Mouse (Mus musculus) left cerebral cortex, adult 8-10 months (tissue): Measurements from ENCODE around the gene Hnf4a. TPM values are rescaled to one million over a fixed set of nuclear protein-coding genes. Genes with fewer than 3 reads are reported as not detected.
A peak's percentile ranks its signal among the peaks of the same experiment; 100 is the strongest.
"Not testable (repeated sequence)": the region's sequence is repeated elsewhere in the genome, so short reads cannot be mapped to it uniquely, and the experiment has no call there.

Source experiments
- DNase-seq, 2 experiments: peaks; one replicate each; pipeline ENCODE4 v3.0.0; 2022; ENCODE audit warnings: low spot score in 2 of 2
- total RNA-seq, 4 experiments: library from RNA; stranded (reverse); gene quantifications; 2 replicates each; pipeline ENCODE4 v1.2.4; 2022

Hnf4a gene
- not detected for total RNA-seq

DNA sequence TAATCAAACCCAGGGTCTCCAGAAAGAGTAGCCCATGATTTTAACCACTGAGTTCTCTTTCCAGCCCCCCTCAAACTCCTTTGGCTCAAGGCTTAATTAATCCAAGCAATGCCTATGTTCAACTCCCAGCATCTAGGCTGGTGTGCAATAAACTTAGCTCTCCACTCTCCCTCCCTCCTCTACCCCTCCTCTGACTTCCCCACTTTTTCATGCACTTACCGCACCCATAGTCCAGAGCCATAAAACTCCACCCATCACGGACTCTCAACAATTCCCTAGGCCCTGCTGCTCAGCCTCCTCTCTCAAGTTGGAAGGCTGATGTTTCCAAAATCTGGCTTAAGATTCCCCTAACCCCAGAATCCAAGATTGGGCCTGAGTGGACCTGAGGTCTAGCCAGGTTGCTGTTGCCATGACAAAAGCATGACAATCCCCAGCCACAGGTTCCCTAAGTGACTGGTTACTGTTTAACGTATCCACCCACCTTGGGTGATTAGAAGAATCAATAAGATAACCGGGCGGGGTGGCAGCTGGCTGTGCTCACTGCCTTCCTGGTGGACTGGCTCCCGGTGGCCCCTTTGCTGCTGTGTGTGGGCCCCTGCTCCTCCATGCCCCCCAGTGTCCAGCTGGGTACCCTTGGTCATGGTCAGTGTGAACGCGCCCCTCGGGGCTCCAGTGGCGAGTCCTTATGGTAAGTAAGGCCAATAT is at the start of gene Hnf4a:
Gene Hnf4a (plus strand): TSS at position 509 of the 705 bp plus-strand sequence.
- DNase-seq: no peak

DNA sequence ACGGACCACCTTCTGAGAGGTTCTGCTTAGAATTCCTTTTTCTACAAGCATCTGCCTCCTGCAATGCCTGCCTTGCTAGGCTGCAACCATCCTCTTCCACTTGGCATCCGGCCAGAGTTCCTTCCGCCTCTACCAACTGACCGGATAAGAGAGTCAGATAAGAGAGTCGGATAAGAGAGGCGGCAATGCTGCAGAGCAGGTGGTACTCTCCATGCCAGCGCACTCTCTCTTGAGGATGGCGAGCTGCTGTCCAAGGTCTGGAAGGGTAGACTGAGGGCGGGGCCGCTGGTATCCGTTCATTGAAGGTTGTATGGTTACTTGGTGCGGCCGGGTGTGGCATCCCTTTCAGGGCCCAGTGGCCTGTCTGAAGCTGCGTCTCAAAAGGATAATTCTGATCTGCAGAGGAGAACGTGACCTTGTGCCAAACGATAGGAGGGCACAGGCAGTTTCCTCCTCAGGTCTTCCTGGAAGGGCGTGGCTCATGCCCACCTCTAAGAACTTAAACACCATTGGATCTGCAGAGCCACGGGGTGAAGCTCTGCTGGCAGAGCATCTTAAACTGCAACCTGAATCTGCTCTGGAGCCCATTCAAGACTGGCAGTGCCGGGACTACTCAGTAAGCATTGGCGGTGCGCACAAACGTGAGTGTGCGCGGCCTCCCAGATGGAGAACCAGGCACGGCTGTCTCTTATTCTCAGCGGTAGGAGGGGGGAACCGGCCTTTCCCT is 47.9 kb upstream of the Hnf4a start:
- no peak for DNase-seq

DNA sequence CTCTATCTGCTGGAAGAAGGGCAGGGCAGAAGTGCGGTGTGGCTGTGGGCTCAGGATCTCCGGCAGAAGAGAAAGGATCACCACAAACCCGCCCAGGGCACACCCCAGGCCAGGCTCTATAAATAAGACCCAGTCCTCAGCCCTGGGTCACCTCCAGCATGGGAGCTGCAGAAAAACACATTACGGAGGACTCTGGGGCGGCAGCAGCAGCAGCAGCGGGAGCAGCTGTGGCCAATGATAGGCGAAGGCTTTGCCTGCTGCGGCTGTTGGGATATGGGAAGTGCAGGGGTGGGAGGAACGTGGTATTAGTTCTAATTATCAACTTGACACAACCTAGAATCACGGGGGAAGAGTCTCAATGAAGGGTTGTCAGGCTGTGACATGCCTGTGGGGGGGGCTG is 47.2 kb upstream of the Hnf4a start:
- DNase-seq: no peak

DNA sequence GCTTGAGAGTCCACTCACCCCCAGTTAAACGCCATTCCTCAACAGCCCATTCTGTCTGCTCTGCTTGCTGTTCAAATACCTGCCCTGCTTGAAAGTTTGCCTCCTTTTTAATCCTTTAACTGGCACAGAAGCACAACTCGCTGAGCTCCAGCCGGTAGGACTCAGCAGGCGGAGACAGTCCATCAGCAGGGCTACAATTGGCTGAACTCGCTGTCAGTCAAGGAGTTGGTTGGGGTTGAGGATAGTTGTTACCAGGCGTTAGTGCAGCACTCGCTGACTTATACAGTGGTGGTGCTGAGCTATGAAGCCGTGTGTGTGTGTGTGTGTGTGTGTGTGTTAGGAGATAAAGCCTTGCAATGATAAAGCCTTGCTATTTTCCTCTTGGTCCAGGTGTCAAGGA is 46.0 kb upstream of the Hnf4a start:
- DNase-seq: no peak

DNA sequence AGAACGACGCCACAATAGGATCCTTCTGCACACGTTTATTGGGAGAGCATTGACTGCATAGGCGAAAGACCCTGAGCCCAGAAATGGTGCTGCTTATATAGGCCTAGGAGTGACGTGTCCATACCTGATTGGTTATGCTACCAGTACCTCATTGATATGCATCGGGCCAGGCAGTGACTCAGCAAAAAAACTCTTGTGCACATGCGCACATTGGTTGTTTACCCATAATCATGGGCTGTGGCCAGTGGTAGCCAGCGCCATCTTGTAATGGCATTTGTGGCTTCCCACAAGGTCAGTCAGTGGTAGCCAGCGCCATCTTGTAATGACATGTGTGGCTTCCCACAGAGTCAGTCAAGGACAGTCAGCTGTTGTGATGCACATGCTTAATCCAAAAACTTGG is 45.3 kb upstream of the Hnf4a start:
- DNase-seq: not testable (repeated sequence)

DNA sequence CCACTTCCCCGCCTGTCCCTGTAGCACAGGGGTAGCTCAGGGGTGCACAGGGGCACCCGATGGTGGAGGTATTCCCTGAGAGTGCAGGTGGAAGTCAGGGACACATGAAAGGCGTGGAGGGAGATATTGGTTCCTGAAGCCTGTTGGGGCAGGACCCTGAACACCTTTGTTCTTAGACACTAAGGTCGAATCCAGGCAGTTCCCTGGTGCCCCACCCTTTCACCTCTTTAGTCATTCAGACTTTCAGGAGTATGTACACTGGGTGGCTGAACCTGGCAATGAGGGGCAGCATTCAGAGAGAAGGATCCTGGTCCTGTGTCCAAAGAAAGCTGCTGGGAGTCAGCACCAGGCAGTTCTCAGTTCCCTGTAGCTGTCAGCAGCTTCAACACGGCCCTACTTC is 44.2 kb upstream of the Hnf4a start:
- DNase-seq: no peak

DNA sequence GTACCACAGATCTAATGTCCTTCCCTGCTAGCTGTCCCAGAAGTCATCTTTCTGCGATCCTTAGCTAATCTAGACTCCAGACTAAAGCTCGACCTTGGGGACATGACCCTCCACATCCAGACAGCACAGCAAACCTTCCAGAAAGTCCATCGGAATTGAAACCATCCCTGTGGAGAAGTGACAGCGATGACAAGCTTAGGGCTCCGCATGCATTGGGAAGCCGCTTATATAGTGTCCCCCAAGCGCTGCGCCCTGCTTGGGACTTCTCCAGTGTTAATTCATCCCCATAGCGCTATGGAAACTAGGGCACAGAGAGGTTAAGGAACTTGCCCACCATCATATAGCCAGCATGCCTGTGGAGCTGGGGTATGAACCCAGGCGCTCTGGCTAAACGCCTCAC is 43.8 kb upstream of the Hnf4a start:
- DNase-seq: no peak

DNA sequence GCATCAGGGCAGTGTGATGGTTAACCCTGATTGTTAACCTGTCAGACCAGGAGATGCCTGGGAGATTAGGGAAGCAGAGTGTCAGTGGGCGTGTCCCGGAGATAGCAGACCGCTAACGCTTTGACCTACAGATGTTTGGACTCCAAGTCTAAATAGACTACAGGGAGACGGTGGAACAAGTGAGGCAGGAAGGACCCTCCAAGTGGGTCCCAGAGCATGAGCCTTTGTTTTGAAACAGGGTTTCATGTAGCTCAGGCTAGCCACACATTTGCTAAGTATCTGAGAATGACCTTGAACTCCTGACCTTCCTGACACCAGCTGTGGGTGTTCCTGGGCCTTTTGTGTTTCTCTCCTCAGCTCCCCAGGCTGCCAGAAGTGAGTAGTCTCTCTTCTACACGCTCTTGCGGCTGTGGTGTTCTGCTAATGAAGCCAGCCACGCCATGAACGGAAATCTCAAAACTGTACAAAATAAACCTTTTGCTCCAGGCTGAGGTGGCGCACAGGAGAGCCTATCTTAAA is 43.3 kb upstream of the Hnf4a start:
- no peak for DNase-seq

DNA sequence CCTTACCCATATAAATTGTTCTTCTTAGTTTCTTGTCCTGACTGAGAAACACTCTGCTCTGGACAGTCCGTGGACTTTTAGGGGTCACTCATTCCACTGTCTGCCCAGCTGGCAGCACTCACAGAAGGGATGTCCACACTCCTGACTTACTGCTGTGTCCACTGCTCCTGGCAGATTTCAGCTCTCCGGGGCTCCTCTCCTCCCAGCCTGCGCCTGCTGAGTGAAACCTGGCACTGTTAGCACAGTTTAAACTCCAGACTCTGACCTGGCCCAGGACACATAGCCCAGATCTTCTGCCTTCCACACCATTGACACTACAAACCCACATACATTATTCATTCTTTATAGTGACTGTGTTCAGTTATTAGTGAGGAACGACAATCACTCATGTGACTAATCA is 42.6 kb upstream of the Hnf4a start:
- no peak for DNase-seq

DNA sequence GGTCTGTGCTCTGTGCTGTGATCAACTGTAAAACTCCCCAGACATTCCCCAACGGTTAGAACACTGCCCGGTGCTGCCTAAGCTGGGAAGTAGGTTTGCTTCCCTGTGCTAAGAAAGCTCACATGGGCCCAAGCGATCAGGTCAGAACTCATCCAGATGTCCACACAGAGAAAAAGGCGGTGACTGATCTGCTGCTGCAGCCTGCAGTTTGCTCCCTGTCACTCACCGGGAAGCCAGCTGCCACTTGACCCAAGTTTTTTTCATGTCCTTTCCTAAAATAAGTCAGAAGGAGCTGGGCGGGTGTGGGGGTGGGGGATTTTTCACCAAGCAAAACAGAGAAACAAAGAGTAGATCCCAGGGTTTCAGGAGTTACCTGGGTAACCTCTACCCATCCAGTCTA is 42.0 kb upstream of the Hnf4a start:
- DNase-seq: no peak

DNA sequence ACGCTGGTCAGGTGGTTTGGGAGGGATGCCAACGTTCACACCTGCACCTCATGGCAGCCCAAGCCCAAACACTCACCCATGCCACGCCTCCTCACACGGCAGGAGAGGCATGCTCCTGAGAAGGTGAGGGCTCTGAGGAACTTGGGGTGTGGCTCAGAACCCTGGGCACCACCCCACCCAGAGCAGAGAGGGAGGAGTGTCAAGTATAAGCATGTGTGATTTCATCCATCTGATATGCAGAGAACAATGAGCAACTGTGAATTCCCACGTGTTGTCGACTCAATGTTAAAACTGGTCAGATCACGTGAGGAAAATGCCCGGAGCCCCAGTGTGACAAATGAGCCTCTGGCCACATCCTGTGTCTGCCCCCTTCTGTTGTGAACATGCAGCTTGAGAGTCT is 39.8 kb upstream of the Hnf4a start:
- DNase-seq: no peak

DNA sequence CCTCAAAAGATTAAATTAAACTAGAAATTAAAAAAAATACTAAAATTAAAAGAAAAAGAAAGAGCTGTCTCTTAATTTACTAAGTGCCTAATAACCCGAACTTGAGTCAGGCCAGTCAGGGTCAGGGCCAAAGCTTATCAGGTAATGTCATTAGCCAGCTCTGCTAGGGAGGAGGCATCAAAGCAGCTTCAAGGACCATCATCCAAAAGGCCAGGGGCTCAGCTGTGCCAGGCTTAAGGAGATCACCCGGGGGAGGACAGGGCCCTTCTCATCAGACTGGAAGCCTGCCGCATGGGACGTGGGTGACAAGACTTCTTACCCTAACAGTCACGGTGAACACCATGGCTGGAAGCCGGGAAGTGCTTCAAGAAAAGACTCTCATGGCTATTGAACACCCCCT is 39.0 kb upstream of the Hnf4a start:
- no peak for DNase-seq

DNA sequence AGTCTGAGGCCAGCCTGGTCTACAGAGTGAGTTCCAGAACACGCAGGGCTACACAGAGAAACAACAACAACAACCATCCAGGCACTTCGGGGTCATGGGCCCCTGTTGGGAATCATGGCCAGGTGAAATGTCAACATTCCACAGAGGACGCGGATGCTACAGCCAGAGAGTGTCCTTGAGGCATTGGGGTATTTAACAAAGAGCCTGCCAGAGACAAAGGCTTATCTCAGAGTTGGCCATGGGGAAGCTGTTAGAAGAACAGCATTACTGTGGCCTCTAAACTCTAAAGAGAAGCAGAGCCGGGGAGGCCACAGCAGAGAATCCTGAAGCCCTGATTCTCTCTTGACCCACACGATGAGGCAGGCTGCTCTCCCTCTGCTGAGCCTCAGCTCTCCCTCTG is 37.7 kb upstream of the Hnf4a start:
- DNase-seq: no peak

DNA sequence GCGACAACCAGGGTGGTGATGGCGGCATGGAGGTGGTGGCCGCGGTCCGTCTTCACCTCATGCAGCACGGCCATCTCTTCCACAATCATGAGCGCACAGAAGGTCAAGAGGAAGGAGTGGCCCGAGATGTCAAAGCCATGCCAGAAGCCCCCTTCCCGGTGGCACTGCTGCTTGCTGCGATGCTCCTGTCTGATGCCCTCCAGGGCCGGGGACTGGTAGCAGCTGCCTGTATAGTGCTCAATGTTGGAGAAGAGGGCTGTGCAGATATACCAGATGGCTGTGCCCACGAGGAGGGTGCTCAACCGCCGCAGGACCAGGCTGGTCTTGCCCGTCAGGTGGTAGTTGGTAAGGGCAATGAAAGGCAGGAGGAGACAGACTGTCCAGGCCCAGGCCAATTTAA is 36.9 kb upstream of the Hnf4a start:
- no peak for DNase-seq

DNA sequence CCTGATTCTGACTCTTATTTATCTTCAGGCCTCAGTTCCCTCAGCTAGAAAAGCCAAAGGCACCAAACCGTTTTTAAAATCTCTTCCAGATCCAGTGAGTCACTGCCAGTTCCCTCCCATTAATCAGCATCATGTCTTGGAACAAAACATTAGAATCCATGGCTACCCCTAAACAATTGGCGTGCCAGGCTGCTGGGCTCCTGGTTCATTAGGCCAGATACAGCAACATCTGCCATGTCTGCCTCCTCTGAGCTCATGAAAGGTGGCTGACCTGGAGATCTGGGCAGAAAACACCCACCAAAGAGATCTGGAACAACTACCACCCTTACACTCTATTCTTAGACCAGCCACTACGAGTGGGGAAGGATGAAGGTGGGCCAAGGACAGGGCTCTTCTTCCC is 35.5 kb upstream of the Hnf4a start:
- DNase-seq: no peak

DNA sequence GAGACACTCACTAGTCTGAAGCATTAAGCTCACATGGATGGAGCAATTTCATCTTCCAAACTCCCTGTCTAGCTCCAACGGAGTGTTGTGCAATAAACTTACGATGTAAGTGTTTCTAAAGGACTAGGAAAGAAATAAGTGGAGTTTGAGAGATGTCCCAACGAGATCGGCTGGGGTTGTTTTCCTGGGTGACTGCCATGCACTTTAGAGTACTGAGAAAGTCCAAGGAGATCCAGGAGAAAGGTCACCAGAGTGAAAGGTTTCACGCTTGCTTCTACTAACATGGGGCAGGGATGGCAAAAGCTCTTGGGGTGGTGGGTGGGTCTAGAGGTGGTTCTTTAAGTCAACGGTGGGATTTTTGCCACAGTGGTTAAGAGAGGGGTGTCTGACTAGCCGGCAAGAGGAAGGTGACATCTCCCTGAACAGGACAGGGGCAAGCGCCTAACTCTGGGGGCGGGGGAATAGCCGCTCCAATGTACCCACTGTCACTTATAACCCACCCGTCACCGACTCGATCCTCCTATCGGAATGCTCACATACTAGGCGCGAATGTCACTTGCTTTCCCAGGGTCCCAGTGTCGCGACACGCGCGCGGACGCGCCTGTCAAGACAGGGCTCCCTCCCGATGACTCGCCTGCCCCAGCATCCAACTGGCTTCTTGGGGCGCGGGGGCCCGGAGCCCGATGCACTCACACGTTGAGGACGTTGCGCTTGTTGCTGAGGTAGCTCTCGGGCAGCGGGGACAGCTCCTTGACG is 34.7 kb upstream of the Hnf4a start:
- no peak for DNase-seq

DNA sequence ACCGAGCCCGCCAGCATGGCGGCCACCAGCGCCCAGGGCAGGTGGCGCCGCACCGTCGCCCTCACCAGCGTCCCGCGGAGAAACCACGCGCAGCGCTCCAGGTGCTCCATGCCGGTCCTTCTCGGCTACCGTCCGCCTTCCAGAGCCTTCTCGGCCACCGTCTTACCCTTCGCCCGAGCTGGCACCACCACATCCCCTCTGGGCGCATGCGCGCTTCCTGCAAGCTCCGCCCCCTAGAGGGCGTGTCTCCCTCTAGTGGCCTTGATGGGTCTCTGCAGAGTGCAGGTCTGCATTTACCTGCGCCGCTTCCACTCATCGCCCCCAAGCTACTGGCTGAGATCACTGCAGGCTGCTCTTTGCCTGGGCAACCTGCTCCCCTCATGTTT is 34.1 kb upstream of the Hnf4a start, which contains the start of gene Fitm2:
Gene Fitm2 (minus strand): TSS at position 164 of the 386 bp plus-strand sequence.
- peak; percentile 93 to 98 for DNase-seq

DNA sequence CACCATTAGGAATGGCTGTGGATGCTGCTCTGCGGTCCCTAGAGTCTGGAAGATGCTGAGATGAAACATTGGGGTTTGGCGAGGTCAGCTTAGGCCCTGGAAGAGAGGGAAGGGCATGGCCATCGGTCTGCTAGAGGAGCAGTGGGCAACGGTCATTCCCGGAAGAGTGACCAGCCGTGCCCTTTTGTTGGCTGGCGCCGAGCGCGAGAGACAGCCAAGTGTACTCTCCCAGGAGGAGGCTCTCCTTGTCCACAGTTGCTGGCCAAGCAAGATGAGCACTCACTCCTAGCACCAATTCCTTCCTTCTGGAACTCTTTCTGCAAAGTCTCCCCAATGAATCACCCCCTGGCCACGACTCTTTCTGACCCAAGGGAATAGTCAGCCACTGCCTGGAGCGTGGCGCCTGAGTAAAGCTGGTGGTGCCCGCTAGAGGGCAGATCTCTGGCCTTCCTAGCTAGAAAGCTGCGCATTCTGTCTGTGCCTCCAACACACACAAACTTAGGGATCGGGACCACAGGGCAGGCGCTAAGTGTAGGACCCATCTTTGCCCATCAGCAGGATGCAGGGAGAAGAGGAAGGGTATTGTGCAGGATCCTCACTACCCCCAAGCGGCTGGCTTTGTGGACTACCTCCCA is 26.3 kb upstream of the Hnf4a start:
- no peak for DNase-seq

DNA sequence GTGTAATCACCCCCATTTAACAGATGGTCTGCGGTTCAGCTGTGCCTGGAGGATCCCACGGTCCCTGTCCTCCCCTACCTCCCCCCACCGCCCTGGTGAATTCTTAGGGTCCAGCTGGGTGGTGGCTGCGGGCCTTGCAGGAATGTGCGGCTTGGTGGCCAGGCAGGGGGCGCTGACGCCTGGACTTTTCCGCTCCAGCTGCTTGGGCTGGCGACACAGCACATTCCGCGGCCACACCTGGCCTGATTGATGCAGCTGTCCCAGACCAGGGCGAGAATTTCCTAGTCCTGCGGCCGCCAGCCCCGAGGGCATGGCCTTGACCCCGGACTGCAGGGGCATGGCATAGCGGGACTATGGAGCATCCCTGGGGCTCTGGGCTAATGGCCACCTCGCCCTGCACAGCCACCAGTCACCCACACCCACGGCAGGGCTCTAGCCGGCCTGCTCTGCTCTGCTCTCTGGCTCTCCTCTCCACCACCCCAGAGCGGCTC is 25.0 kb upstream of the Hnf4a start:
- no peak for DNase-seq

DNA sequence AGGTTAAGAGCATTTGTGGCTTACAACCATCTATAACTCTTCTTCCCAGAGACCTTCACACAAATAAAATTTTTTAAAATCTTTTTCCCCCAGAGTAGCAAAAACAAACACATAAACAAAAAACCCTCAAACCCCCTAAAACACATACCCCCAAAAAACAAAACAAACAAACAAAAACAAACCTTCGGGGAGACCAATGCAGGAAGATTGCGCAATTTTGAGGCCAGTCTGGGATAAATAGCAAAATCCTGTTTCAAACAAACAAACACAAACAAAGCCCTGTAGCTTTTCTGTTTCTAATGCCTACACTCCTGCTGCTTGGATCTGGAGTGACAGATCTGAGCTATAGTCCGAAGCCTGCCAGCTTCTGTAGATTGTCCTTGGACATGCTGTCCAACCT is 19.2 kb upstream of the Hnf4a start:
- no peak for DNase-seq

DNA sequence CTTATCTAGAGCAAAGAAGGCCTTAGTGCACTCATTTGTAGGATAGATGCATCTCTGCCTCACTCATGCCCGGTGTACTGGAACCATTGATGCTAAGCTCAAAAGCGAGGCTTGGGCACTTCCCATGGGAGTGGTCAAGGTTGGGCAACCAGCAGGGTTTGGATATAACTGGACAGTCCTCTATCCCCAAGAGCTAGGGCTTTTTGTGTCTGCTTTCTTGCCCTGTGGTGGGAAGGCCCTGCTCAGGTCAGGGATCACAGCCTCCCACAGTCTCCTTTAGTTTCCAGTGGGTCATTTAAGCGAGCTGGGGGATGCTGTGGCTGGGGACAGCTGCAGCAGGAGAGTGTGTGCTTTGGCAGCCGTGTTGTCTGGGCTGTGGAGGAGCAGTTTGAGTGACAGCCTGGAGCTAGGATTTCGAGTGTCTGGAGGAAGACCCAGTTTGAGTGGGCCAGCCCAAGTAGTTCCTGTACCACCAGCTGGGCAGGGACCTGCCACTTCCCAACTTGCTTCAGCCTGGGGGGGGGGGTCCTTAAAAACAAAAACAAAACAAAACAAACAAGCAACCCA is 16.8 kb upstream of the Hnf4a start:
- no peak for DNase-seq
